Mouse (Mus musculus) midbrain, embryonic 16.5 days (tissue): ENCODE measurements around the gene Frs2. TPM values are rescaled to one million over a fixed set of nuclear protein-coding genes. Genes with fewer than 3 reads are reported as not detected.
"Not testable (repeated sequence)": the region's sequence is repeated elsewhere in the genome, so short reads cannot be mapped to it uniquely, and the experiment has no call there.

Source experiments
- ATAC-seq: fragments of 200-750 bp; cut with Nextera tagmentation; 2 replicates; pipeline ENCODE4 v1.8.0; 2017; ENCODE audit warnings: moderate TSS enrichment
- H3K27ac ChIP-seq: fragments of 300-500 bp; sonication (generic); 2 replicates; pipeline ENCODE4 v1.5.1; 2014; ENCODE audit warnings: mild to moderate bottlenecking, low read length, mixed read lengths
- H3K27me3 ChIP-seq: fragments of 300-500 bp; sonication (generic); 2 replicates; pipeline ENCODE4 v1.6.1; 2014; ENCODE audit warnings: low read depth, low read length, mixed read lengths; ENCODE audit not compliant: control insufficient read depth, insufficient read depth
- H3K36me3 ChIP-seq: fragments of 300-500 bp; sonication (generic); 2 replicates; pipeline ENCODE4 v1.6.1; 2014; ENCODE audit warnings: mild to moderate bottlenecking, low read length, moderate library complexity, mixed read lengths; ENCODE audit not compliant: control insufficient read depth, insufficient read depth
- H3K4me1 ChIP-seq: fragments of 300-500 bp; sonication (generic); 2 replicates; pipeline ENCODE4 v1.6.1; 2014; ENCODE audit warnings: mild to moderate bottlenecking, low read length, mixed read lengths; ENCODE audit not compliant: control insufficient read depth, insufficient read depth
- H3K4me2 ChIP-seq: fragments of 300-500 bp; sonication (generic); 2 replicates; pipeline ENCODE4 v1.6.1; 2014; ENCODE audit warnings: mild to moderate bottlenecking, low read length, mixed read lengths
- H3K4me3 ChIP-seq: fragments of 300-500 bp; sonication (generic); 2 replicates; pipeline ENCODE4 v1.5.1; 2014; ENCODE audit warnings: low read depth, mild to moderate bottlenecking, low read length, moderate library complexity, mixed read lengths
- H3K9ac ChIP-seq: fragments of 300-500 bp; sonication (generic); 2 replicates; pipeline ENCODE4 v1.6.1; 2014; ENCODE audit warnings: low read depth, low read length, mixed read lengths
- H3K9me3 ChIP-seq: fragments of 300-500 bp; sonication (generic); replicated peaks from 2 replicates; pipeline ENCODE4 v1.6.1; 2014; ENCODE audit warnings: mild to moderate bottlenecking, low read length, mixed read lengths; ENCODE audit not compliant: control insufficient read depth, poor library complexity, severe bottlenecking
- WGBS: fragments of 180-500 bp; shearing (Covaris S2); extraction: QIAGEN DNeasy Blood & Tissue Kit; methylation state at CpG from one replicate; pipeline ENCODE4 v1.1.7; 2014; 5-methylcytosine and 5-hydroxymethylcytosine counted together
- polyA plus RNA-seq: library from polyadenylated mRNA; unstranded; fragments of >200 nt; fragmentation: Nextera tagmentation; extraction: Ambion mirVana; gene quantifications from 2 replicates; pipeline ENCODE4 v1.2.1, GENCODE M21; 2015

The Frs2 gene
- polyA plus RNA-seq, 1 experiment from 2014 or later, result 20.2 TPM

- Histone ChIP-seq H3K4me2 (no peak overlapping the region), H3K9ac (no peak overlapping the region), H3K27me3 (peaks cover 3% of the 10 kb centered on the region; the same call in 1 of the 2 replicates), H3K9me3 (no peaks in the 10 kb centered on the region), H3K4me1 (no peaks in the 10 kb centered on the region; the same call in 1 of the 2 replicates), H3K36me3 (no peaks in the 10 kb centered on the region), H3K27ac (no peak overlapping the region), H3K4me3 (no peak overlapping the region)
- no peak for ATAC-seq
- 81% methylated on average over 8 of the region's 8 CpGs for WGBS
Measured at GRCm38 (mm10) chr10:117026176-117026575, 122.2 kb downstream of the Frs2 start.

GRCm38 (mm10) chr10:117025776-117026175, 122.6 kb downstream of the Frs2 start:
- H3K4me1 ChIP-seq, H3K9me3 ChIP-seq, H3K36me3 ChIP-seq, ATAC-seq, H3K4me2 ChIP-seq, H3K27ac ChIP-seq, H3K4me3 ChIP-seq, H3K9ac ChIP-seq, H3K27me3 ChIP-seq: not testable (repeated sequence)

- H3K27me3 ChIP-seq, result peaks cover 3% of the 10 kb centered on the region; the same call in 1 of the 2 replicates
- no peak overlapping the region for H3K4me2 ChIP-seq
- no peaks in the 10 kb centered on the region for H3K36me3 ChIP-seq
- no peaks in the 10 kb centered on the region for H3K9me3 ChIP-seq
- H3K4me1 ChIP-seq, result peaks cover 2% of the 10 kb centered on the region; the same call in 1 of the 2 replicates
- 74% methylated on average over 16 of the region's 16 CpGs for WGBS
- no peak overlapping the region for H3K4me3 ChIP-seq
- ATAC-seq, result no peak
- H3K27ac ChIP-seq, result no peak overlapping the region
- H3K9ac ChIP-seq, result no peak overlapping the region
Measured at GRCm38 (mm10) chr10:117023693-117024092, 124.6 kb downstream of the Frs2 start.

GRCm38 (mm10) chr10:117021020-117021754, 127.1 kb downstream of the Frs2 start:
- no peaks in the 10 kb centered on the region for H3K9me3 ChIP-seq
- ATAC-seq, result no peak
- WGBS, result 17% methylated on average over 21 of the region's 21 CpGs
- peaks cover 5% of the 10 kb centered on the region; the same call in 1 of the 2 replicates for H3K4me1 ChIP-seq
- no peaks in the 10 kb centered on the region for H3K36me3 ChIP-seq
- no peak overlapping the region for H3K9ac ChIP-seq
- no peak overlapping the region for H3K27ac ChIP-seq
- H3K27me3 ChIP-seq, result peaks cover 3% of the 10 kb centered on the region; the same call in 1 of the 2 replicates
- H3K4me2 ChIP-seq, result no peak overlapping the region
- no peak overlapping the region for H3K4me3 ChIP-seq

Other genes with a start within 250 kb of the Frs2 start
- 40.4 and 45.1 TPM in 2 replicates for gene Rab3ip, start 197.8 kb downstream of the Frs2 start, polyA plus RNA-seq
- not detected in 2 replicates for gene Gm10271, start 175.9 kb downstream of the Frs2 start, polyA plus RNA-seq
- 0.10 and 0.13 TPM in 2 replicates for gene Best3, start 162.2 kb downstream of the Frs2 start, polyA plus RNA-seq
- gene Lrrc10, start 103.2 kb downstream of the Frs2 start, polyA plus RNA-seq, result not detected in 2 replicates
- gene Cct2, start 84.7 kb downstream of the Frs2 start, polyA plus RNA-seq, result 232 and 235 TPM in 2 replicates
- 104 and 113 TPM in 2 replicates for gene Yeats4, start 76.0 kb upstream of the Frs2 start, polyA plus RNA-seq
- gene 9530003J23Rik, start 90.2 kb upstream of the Frs2 start, polyA plus RNA-seq, result not detected in 2 replicates
- gene Lyz2, start 133.8 kb upstream of the Frs2 start, polyA plus RNA-seq, result 13.4 and 16.8 TPM in 2 replicates
- not detected in 2 replicates for gene Lyz1, start 144.3 kb upstream of the Frs2 start, polyA plus RNA-seq
- gene Cpsf6, start 231.5 kb upstream of the Frs2 start, polyA plus RNA-seq, result 140 and 171 TPM in 2 replicates